Mouse (Mus musculus) layer of hippocampus, adult 8-10 months (tissue): ENCODE measurements around the gene Gm47283. TPM values are rescaled to one million over a fixed set of nuclear protein-coding genes. Genes with fewer than 3 reads are reported as not detected.

ENCODE experiments used
- total RNA-seq, 4 experiments: library from RNA; stranded (reverse); gene quantifications; 2 replicates each; pipeline ENCODE4 v1.2.4; 2022

Gene Gm47283
- total RNA-seq, 4 experiments from 2014 or later = not detected

Other genes with a start within 250 kb of the Gm47283 start
- gene Gm21860, start 29.9 kb upstream of the Gm47283 start, total RNA-seq = not detected
- not detected for gene Gm21748, start 54.4 kb downstream of the Gm47283 start, total RNA-seq